Mouse (Mus musculus): ENCODE data around the gene Zfpm1. TPM values are rescaled to one million over a fixed set of nuclear protein-coding genes. Genes with fewer than 3 reads are reported as not detected.

The Zfpm1 gene
- polyA plus RNA-seq, 1 experiment from 2014 or later: 6.1 TPM

- Histone ChIP-seq H3K4me2 (ENCODE audit: low read length) (no peak overlapping the region), H3K36me3 (ENCODE audit: control insufficient read depth, insufficient read depth, low read length) (no peaks in the 10 kb centered on the region), H3K9me3 (ENCODE audit: control insufficient read depth, low read length) (no peaks in the 10 kb centered on the region), H3K9ac (ENCODE audit: low read length) (0 out of 2 replicates have a peak overlapping the region, but pooled peaks have one; percentile 6), H3K4me1 (ENCODE audit: control insufficient read depth in 2 of 2, insufficient read depth in 2 of 2, low read length in 2 of 2) (peaks cover 46 to 56% of the 10 kb centered on the region in 2 experiments), H3K27me3 (ENCODE audit: control insufficient read depth, insufficient read depth, low read length) (no peaks in the 10 kb centered on the region), H3K4me3 (ENCODE audit: control insufficient read depth in 1 of 2, insufficient read depth in 1 of 2, low read depth in 1 of 2, low read length in 2 of 2) (no peak overlapping the region), H3K27ac (replicated peaks in 1 of 2; ENCODE audit: control insufficient read depth in 1 of 2, insufficient read depth in 1 of 2, low read depth in 2 of 2, low read length in 2 of 2) (no peak overlapping the region; a peak in 1 of 4 replicates)
- 0 out of 2 replicates have a peak, but pooled peaks have one; percentile 18 for ATAC-seq (ENCODE audit: insufficient number of reproducible peaks, insufficient read depth, low FRiP score, low read depth)
- 42% methylated on average over 5 of the region's 5 CpGs for WGBS
These were observed 66.0 kb downstream of the Zfpm1 start for GRCm38 (mm10) chr8:122347811-122348552.

- H3K4me3 ChIP-seq (ENCODE audit: control insufficient read depth in 1 of 2, insufficient read depth in 1 of 2, low read depth in 1 of 2, low read length in 2 of 2): no peak overlapping the region
- no peaks in the 10 kb centered on the region for H3K27me3 ChIP-seq (ENCODE audit: control insufficient read depth, insufficient read depth, low read length)
- 0 out of 2 replicates have a peak overlapping the region, but pooled peaks have one; percentile 17 for H3K9ac ChIP-seq (ENCODE audit: low read length)
- no peaks in the 10 kb centered on the region for H3K9me3 ChIP-seq (ENCODE audit: control insufficient read depth, low read length)
- peaks cover 31 to 40% of the 10 kb centered on the region in 2 experiments for H3K4me1 ChIP-seq (ENCODE audit: control insufficient read depth in 2 of 2, insufficient read depth in 2 of 2, low read length in 2 of 2)
- WGBS: 17% methylated on average over 15 of the region's 15 CpGs
- 0 out of 2 replicates have a peak overlapping the region, but pooled peaks have one; percentile 9 for H3K4me2 ChIP-seq (ENCODE audit: low read length)
- H3K36me3 ChIP-seq (ENCODE audit: control insufficient read depth, insufficient read depth, low read length): no peaks in the 10 kb centered on the region
- 0 out of 2 replicates have a peak, but pooled peaks have one; percentile 48 for ATAC-seq (ENCODE audit: insufficient number of reproducible peaks, insufficient read depth, low FRiP score, low read depth)
- peak overlapping the region; percentile 15 to 54; a peak in 3 of 4 replicates for H3K27ac ChIP-seq (replicated peaks in 1 of 2; ENCODE audit: control insufficient read depth in 1 of 2, insufficient read depth in 1 of 2, low read depth in 2 of 2, low read length in 2 of 2)
These were observed 67.7 kb downstream of the Zfpm1 start for GRCm38 (mm10) chr8:122349357-122350297.

- no peak overlapping the region for H3K4me2 ChIP-seq (ENCODE audit: low read length)
- H3K9ac ChIP-seq (ENCODE audit: low read length): no peak overlapping the region
- 44% methylated on average over 11 of the region's 11 CpGs for WGBS
- no peaks in the 10 kb centered on the region for H3K9me3 ChIP-seq (ENCODE audit: control insufficient read depth, low read length)
- H3K4me1 ChIP-seq (ENCODE audit: control insufficient read depth in 2 of 2, insufficient read depth in 2 of 2, low read length in 2 of 2): peaks cover 26 to 31% of the 10 kb centered on the region in 2 experiments
- no peaks in the 10 kb centered on the region for H3K27me3 ChIP-seq (ENCODE audit: control insufficient read depth, insufficient read depth, low read length)
- no peak for ATAC-seq (ENCODE audit: insufficient number of reproducible peaks, insufficient read depth, low FRiP score, low read depth)
- H3K4me3 ChIP-seq (ENCODE audit: control insufficient read depth in 1 of 2, insufficient read depth in 1 of 2, low read depth in 1 of 2, low read length in 2 of 2): no peak overlapping the region
- H3K27ac ChIP-seq (replicated peaks in 1 of 2; ENCODE audit: control insufficient read depth in 1 of 2, insufficient read depth in 1 of 2, low read depth in 2 of 2, low read length in 2 of 2): no peak overlapping the region
- no peaks in the 10 kb centered on the region for H3K36me3 ChIP-seq (ENCODE audit: control insufficient read depth, insufficient read depth, low read length)
These were observed 68.6 kb downstream of the Zfpm1 start for GRCm38 (mm10) chr8:122350309-122351089.

GRCm38 (mm10) chr8:122354157-122354556, 72.2 kb downstream of the Zfpm1 start:
- ATAC-seq (ENCODE audit: insufficient number of reproducible peaks, insufficient read depth, low FRiP score, low read depth): no peak

GRCm38 (mm10) chr8:122355642-122356606, 74.0 kb downstream of the Zfpm1 start:
- H3K36me3 ChIP-seq (ENCODE audit: control insufficient read depth, insufficient read depth, low read length): no peaks in the 10 kb centered on the region
- no peak overlapping the region for H3K4me3 ChIP-seq (ENCODE audit: control insufficient read depth in 1 of 2, insufficient read depth in 1 of 2, low read depth in 1 of 2, low read length in 2 of 2)
- no peak overlapping the region for H3K27ac ChIP-seq (replicated peaks in 1 of 2; ENCODE audit: control insufficient read depth in 1 of 2, insufficient read depth in 1 of 2, low read depth in 2 of 2, low read length in 2 of 2)
- no peak overlapping the region for H3K4me2 ChIP-seq (ENCODE audit: low read length)
- 62% methylated on average over 9 of the region's 9 CpGs for WGBS
- ATAC-seq (ENCODE audit: insufficient number of reproducible peaks, insufficient read depth, low FRiP score, low read depth): no peak
- no peaks in the 10 kb centered on the region for H3K9me3 ChIP-seq (ENCODE audit: control insufficient read depth, low read length)
- H3K4me1 ChIP-seq (ENCODE audit: control insufficient read depth in 2 of 2, insufficient read depth in 2 of 2, low read length in 2 of 2): no peaks in the 10 kb centered on the region; a peak in 1 of 4 replicates
- no peaks in the 10 kb centered on the region for H3K27me3 ChIP-seq (ENCODE audit: control insufficient read depth, insufficient read depth, low read length)
- no peak overlapping the region for H3K9ac ChIP-seq (ENCODE audit: low read length)

More at GRCm38 (mm10) chr8:122354157-122354556, 72.2 kb downstream of the Zfpm1 start:
- Histone ChIP-seq H3K9ac (ENCODE audit: low read length) (no peak overlapping the region), H3K4me2 (ENCODE audit: low read length) (no peak overlapping the region), H3K9me3 (ENCODE audit: control insufficient read depth, low read length) (no peaks in the 10 kb centered on the region), H3K4me1 (ENCODE audit: control insufficient read depth in 2 of 2, insufficient read depth in 2 of 2, low read length in 2 of 2) (peaks cover 14 to 16% of the 10 kb centered on the region in 2 experiments), H3K27ac (replicated peaks in 1 of 2; ENCODE audit: control insufficient read depth in 1 of 2, insufficient read depth in 1 of 2, low read depth in 2 of 2, low read length in 2 of 2) (no peak overlapping the region), H3K4me3 (ENCODE audit: control insufficient read depth in 1 of 2, insufficient read depth in 1 of 2, low read depth in 1 of 2, low read length in 2 of 2) (no peak overlapping the region), H3K36me3 (ENCODE audit: control insufficient read depth, insufficient read depth, low read length) (no peaks in the 10 kb centered on the region), H3K27me3 (ENCODE audit: control insufficient read depth, insufficient read depth, low read length) (no peaks in the 10 kb centered on the region)
- 76% methylated on average over 8 of the region's 8 CpGs for WGBS

- no peaks in the 10 kb centered on the region for H3K9me3 ChIP-seq (ENCODE audit: control insufficient read depth, low read length)
- no peak overlapping the region for H3K27ac ChIP-seq (replicated peaks in 1 of 2; ENCODE audit: control insufficient read depth in 1 of 2, insufficient read depth in 1 of 2, low read depth in 2 of 2, low read length in 2 of 2)
- H3K4me2 ChIP-seq (ENCODE audit: low read length): no peak overlapping the region
- H3K4me1 ChIP-seq (ENCODE audit: control insufficient read depth in 2 of 2, insufficient read depth in 2 of 2, low read length in 2 of 2): no peaks in the 10 kb centered on the region
- no peaks in the 10 kb centered on the region for H3K36me3 ChIP-seq (ENCODE audit: control insufficient read depth, insufficient read depth, low read length)
- H3K9ac ChIP-seq (ENCODE audit: low read length): no peak overlapping the region
- no peak overlapping the region for H3K4me3 ChIP-seq (ENCODE audit: control insufficient read depth in 1 of 2, insufficient read depth in 1 of 2, low read depth in 1 of 2, low read length in 2 of 2)
- WGBS: 58% methylated on average over 11 of the region's 11 CpGs
- no peak for ATAC-seq (ENCODE audit: insufficient number of reproducible peaks, insufficient read depth, low FRiP score, low read depth)
- 0 out of 2 replicates have a peak, but pooled peaks cover 3% of the 10 kb centered on the region for H3K27me3 ChIP-seq (ENCODE audit: control insufficient read depth, insufficient read depth, low read length)
These were observed 75.3 kb downstream of the Zfpm1 start for GRCm38 (mm10) chr8:122357202-122357601.
